Mouse (Mus musculus): ENCODE measurements around the gene Vps26c. TPM values are rescaled to one million over a fixed set of nuclear protein-coding genes. Genes with fewer than 3 reads are reported as not detected.
A peak's percentile ranks its signal among the peaks of the same experiment; 100 is the strongest.
"Not testable (repeated sequence)": the region's sequence is repeated elsewhere in the genome, so short reads cannot be mapped to it uniquely, and the experiment has no call there.

Gene Vps26c
- total and polyA plus RNA-seq, 3 experiments = 25.1 to 58.8 (median 53.7) TPM

- no peak for DNase-seq
Measured at GRCm38 (mm10) chr16:94489326-94489725, 37.3 kb downstream of the Vps26c start.

- no peak for DNase-seq
Measured at GRCm38 (mm10) chr16:94487341-94487740, 39.3 kb downstream of the Vps26c start.

- DNase-seq = no peak
Measured at GRCm38 (mm10) chr16:94484752-94485535, 41.7 kb downstream of the Vps26c start.

- DNase-seq = no peak
Measured at GRCm38 (mm10) chr16:94473086-94473822, 53.4 kb downstream of the Vps26c start.

- peak; percentile 44 for DNase-seq
Measured at GRCm38 (mm10) chr16:94472515-94472951, 54.1 kb downstream of the Vps26c start.

- DNase-seq = peak; percentile 32
Measured at GRCm38 (mm10) chr16:94468391-94468790, 58.2 kb downstream of the Vps26c start.

GRCm38 (mm10) chr16:94467337-94468055 lies 59.1 kb downstream of the Vps26c start:
- peak; percentile 43 for DNase-seq

GRCm38 (mm10) chr16:94466317-94466716 lies 60.3 kb downstream of the Vps26c start:
- not testable (repeated sequence) for DNase-seq

GRCm38 (mm10) chr16:94465900-94466299 lies 60.7 kb downstream of the Vps26c start:
- no peak for DNase-seq

GRCm38 (mm10) chr16:94464067-94464466 lies 62.6 kb downstream of the Vps26c start:
- DNase-seq = no peak

GRCm38 (mm10) chr16:94454146-94454545 lies 72.5 kb downstream of the Vps26c start:
- no peak for DNase-seq

- no peak for DNase-seq
Measured at GRCm38 (mm10) chr16:94452768-94453167, 73.9 kb downstream of the Vps26c start.

- peak; percentile 16 for DNase-seq
Measured at GRCm38 (mm10) chr16:94451545-94452488, 74.8 kb downstream of the Vps26c start.

GRCm38 (mm10) chr16:94449632-94450031 lies 77.0 kb downstream of the Vps26c start:
- DNase-seq = no peak

- DNase-seq = no peak
Measured at GRCm38 (mm10) chr16:94449151-94449550, 77.5 kb downstream of the Vps26c start.

Other genes starting within 250 kb of the Vps26c start
- gene Hlcs, start 213.3 kb downstream of the Vps26c start, total RNA-seq (2021) = 10 to 100 TPM; 15.0 to 16.6 TPM
- 10.3 and 10.4 TPM in 2 replicates for gene Hlcs, start 213.3 kb downstream of the Vps26c start, polyA plus RNA-seq (2012; rRNA removed)
- 1 to 10 TPM; 4.1 to 7.5 TPM for gene Ripply3, start 198.4 kb downstream of the Vps26c start, total RNA-seq (2021)
- 2.4 and 3.0 TPM in 2 replicates for gene Ripply3, start 198.4 kb downstream of the Vps26c start, polyA plus RNA-seq (2012; rRNA removed)
- 10 to 100 TPM; 88.2 to 98.1 TPM for gene Ttc3, start 156.2 kb downstream of the Vps26c start, total RNA-seq (2021)
- gene Ttc3, start 156.2 kb downstream of the Vps26c start, polyA plus RNA-seq (2012; rRNA removed) = 32.0 and 32.1 TPM in 2 replicates
- gene Pigp, start 155.0 kb downstream of the Vps26c start, total RNA-seq (2021) = 10 to 100 TPM; 87.0 to 94.7 TPM
- 42.1 and 47.7 TPM in 2 replicates for gene Pigp, start 155.0 kb downstream of the Vps26c start, polyA plus RNA-seq (2012; rRNA removed)
- 10 to 100 TPM; 60.5 to 97.8 TPM for gene Dyrk1a, start 43.2 kb upstream of the Vps26c start, total RNA-seq (2021)
- 20.5 and 32.0 TPM in 2 replicates for gene Dyrk1a, start 43.2 kb upstream of the Vps26c start, polyA plus RNA-seq (2012; rRNA removed)

Measured in adrenal gland, adult 2 months (tissue).